Mouse (Mus musculus): ENCODE data around the gene Mab21l3. TPM values are rescaled to one million over a fixed set of nuclear protein-coding genes. Genes with fewer than 3 reads are reported as not detected.
"Not testable (repeated sequence)": the region's sequence is repeated elsewhere in the genome, so short reads cannot be mapped to it uniquely, and the experiment has no call there.

The Mab21l3 gene
- polyA plus RNA-seq, 1 experiment from 2014 or later = 0.55 TPM

DNA sequence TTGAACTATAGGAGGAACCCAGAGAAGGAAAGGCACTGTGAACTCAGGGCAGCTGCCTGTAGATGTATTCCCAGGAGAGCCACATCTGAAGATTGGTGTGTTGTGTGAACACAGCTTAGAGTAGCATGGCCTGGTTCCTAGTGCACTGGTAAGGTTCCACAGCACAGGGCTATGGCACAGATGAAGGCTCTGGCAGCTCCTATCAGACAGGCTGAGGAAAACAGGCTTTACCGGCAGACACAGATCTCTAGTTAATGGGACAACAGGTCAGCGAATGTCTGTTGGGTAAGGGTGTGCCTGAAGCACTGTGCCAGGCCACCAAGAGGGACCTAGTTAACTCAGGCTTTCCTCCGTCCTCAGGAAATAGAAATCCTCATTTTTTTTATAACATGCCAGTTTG lies 11.8 kb downstream of the Mab21l3 start:
- Histone ChIP-seq H3K9ac (no peak overlapping the region), H3K9me3 (no peaks in the 10 kb centered on the region), H3K36me3 (no peaks in the 10 kb centered on the region), H3K4me1 (peaks cover 14% of the 10 kb centered on the region), H3K4me3 (no peak overlapping the region), H3K27ac (no peak overlapping the region), H3K27me3 (no peaks in the 10 kb centered on the region), H3K4me2 (no peak overlapping the region)
- 81% methylated on average over 3 of the region's 3 CpGs for WGBS
- ATAC-seq (ENCODE audit: borderline replicate concordance, extremely low read depth, low FRiP score, low TSS enrichment) = no peak

DNA sequence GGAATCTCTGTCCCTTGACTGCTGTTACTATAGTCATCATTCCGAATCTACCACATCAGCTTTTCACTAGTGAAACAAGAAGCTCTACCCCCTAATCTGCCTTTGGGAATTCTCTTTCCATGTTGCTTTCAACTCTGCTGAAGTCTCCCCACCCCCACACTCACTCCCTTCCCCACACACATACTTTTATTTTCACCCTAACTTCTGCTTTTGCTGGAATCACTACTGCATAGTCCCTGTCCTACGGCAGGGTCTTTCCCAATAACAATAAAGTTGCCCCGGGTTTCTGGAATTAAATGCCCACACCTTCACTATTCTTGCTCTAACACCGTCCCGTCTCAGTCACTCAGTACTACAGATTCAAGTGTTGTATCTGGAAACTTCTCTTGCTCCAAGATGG lies 12.2 kb downstream of the Mab21l3 start:
- WGBS = 68% methylated on average over 5 of the region's 5 CpGs
- H3K36me3 ChIP-seq = no peaks in the 10 kb centered on the region
- H3K4me3 ChIP-seq = peak overlapping the region; percentile 18; the same call in 1 of the 2 replicates
- H3K9me3 ChIP-seq = no peaks in the 10 kb centered on the region
- no peak overlapping the region for H3K9ac ChIP-seq
- H3K27me3 ChIP-seq = no peaks in the 10 kb centered on the region
- ATAC-seq (ENCODE audit: borderline replicate concordance, extremely low read depth, low FRiP score, low TSS enrichment) = 0 out of 2 replicates have a peak, but pooled peaks have one; percentile 16
- peaks cover 18% of the 10 kb centered on the region for H3K4me1 ChIP-seq
- H3K4me2 ChIP-seq = peak overlapping the region; percentile 56
- H3K27ac ChIP-seq = 0 out of 2 replicates have a peak overlapping the region, but pooled peaks have one; percentile 22

DNA sequence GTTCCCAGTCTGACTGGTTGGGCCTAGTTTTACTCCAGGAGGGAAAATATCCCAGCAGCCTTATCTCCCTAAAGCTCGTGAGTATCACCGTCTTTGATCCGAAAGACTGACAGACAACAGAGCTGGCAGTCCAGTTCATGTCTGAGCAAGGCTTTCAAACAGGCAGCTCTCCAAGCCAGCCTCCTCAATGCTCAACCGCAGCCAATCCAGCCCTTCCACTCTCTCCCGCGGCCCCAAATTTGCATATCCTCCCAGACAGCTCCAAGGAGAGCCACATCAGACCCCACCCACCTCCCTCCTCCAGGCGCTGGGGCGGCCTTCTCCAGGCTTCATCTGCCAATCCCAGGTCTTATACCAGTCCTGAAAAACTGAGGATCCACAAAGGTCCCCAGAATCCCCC lies 12.7 kb downstream of the Mab21l3 start:
- H3K27ac ChIP-seq = 0 out of 2 replicates have a peak overlapping the region, but pooled peaks have one; percentile 22
- H3K4me1 ChIP-seq = peaks cover 19% of the 10 kb centered on the region
- no peaks in the 10 kb centered on the region for H3K27me3 ChIP-seq
- WGBS = under 1% methylated on average over 8 of the region's 8 CpGs
- peak; percentile 92 for ATAC-seq (ENCODE audit: borderline replicate concordance, extremely low read depth, low FRiP score, low TSS enrichment)
- H3K9ac ChIP-seq = peak overlapping the region; percentile 14; the same call in 1 of the 2 replicates
- no peaks in the 10 kb centered on the region for H3K36me3 ChIP-seq
- peak overlapping the region; percentile 56 for H3K4me2 ChIP-seq
- no peaks in the 10 kb centered on the region for H3K9me3 ChIP-seq
- peak overlapping the region; percentile 18; the same call in 1 of the 2 replicates for H3K4me3 ChIP-seq

DNA sequence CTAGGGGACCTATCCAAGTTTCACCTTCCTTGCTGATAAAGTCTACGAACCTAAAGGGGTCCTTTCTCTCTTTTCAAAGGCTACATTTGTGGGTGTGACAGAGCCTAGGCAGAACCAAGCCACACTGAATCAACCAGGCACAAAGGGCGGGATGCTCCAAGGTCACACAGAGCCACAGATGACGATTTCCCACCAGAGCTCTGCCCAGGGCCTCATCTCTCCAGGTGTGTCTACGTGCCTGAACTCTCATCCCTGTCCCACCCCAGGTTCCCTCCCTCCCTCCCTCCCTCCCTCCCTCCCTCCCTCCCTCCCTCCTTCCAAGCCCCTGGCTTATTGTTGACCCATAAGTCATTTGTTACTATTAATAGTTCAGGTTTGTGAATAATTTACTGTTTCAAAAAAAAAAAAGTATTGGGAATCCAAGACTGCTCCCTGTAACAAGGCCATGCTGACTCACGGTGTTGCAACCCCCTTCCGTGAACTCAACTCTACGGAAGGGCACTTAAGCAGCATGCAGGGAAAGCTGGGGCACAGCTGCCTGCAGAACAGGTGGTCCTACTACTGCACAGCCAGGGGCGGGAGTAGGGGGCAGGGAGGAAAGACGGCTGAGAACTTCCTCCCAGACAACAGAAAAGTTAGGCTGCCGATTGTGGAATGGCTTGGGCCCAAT lies 17.4 kb downstream of the Mab21l3 start:
- 30% methylated on average over 10 of the region's 10 CpGs for WGBS
- Histone ChIP-seq H3K27me3 (no peaks in the 10 kb centered on the region), H3K36me3 (no peaks in the 10 kb centered on the region), H3K27ac (peak overlapping the region; percentile 28; the same call in 1 of the 2 replicates), H3K4me2 (no peak overlapping the region), H3K9me3 (no peaks in the 10 kb centered on the region), H3K4me1 (peaks cover 17% of the 10 kb centered on the region), H3K4me3 (no peak overlapping the region), H3K9ac (no peak overlapping the region)
- ATAC-seq (ENCODE audit: borderline replicate concordance, extremely low read depth, low FRiP score, low TSS enrichment) = no peak; the same call in 1 of the 2 replicates

DNA sequence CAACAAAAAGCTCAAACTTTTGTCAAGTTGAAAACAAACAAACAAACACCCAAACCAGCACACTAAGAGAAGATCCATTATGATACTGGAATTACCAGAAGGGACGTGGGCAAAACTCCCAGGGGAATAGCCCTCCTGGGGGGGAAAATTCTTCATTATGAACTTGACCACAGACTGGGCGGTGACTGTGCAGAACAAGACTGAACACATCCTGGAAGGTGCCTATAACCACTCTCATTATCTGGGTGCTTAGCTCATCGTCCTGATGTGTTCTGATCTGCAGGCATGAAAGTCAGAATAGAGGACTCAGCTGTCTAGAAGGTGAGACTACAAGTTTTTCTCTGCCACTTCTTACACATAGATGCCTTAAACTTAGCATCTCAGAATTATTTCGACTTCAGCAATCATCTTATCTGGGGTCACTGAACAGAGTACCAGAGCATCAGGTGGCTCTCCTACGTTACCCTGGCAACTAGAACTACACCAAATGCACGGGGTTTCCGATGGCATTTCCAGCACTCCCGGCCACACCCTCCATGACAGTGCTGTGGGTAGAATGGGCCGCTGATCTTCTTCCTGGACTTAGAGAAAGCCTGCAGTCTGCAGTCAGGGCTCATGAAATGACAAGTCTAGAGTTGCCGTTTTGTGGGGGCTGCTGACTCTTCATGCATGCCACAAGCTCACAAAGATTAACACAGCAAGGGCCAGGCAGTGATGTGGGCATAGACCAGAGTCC lies 18.7 kb downstream of the Mab21l3 start:
- no peaks in the 10 kb centered on the region for H3K27me3 ChIP-seq
- WGBS = 70% methylated on average over 10 of the region's 10 CpGs
- H3K36me3 ChIP-seq = no peaks in the 10 kb centered on the region
- no peak overlapping the region for H3K4me2 ChIP-seq
- no peak overlapping the region for H3K27ac ChIP-seq
- H3K9me3 ChIP-seq = no peaks in the 10 kb centered on the region
- no peak overlapping the region for H3K9ac ChIP-seq
- H3K4me3 ChIP-seq = no peak overlapping the region
- ATAC-seq (ENCODE audit: borderline replicate concordance, extremely low read depth, low FRiP score, low TSS enrichment) = no peak
- peaks cover 10% of the 10 kb centered on the region; the same call in 1 of the 2 replicates for H3K4me1 ChIP-seq

DNA sequence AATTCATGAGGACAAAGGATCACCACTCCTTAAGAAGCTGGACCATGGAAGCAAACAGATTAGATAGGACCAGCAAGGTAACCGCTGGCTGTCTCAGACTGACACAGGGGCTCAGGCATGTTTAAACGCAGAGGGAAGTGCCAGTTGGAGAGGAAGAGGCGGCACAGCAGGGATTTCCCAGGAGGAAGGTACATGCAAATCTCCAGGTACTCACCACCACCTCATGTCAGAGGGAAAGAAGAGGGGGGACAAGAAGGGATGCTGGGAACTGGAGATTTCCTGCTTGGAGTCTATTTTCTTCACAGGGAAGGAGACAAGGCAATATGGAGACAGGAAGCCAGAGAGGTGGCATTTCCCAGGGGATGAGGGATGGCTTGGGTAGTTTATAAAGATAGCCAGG lies 20.2 kb downstream of the Mab21l3 start:
- H3K27me3 ChIP-seq = no peaks in the 10 kb centered on the region
- H3K27ac ChIP-seq = no peak overlapping the region
- no peaks in the 10 kb centered on the region for H3K9me3 ChIP-seq
- H3K4me2 ChIP-seq = no peak overlapping the region
- WGBS = 23% methylated on average over 3 of the region's 3 CpGs
- H3K36me3 ChIP-seq = no peaks in the 10 kb centered on the region
- ATAC-seq (ENCODE audit: borderline replicate concordance, extremely low read depth, low FRiP score, low TSS enrichment) = no peak
- H3K9ac ChIP-seq = no peak overlapping the region
- peaks cover 10% of the 10 kb centered on the region; the same call in 1 of the 2 replicates for H3K4me1 ChIP-seq
- no peak overlapping the region for H3K4me3 ChIP-seq

DNA sequence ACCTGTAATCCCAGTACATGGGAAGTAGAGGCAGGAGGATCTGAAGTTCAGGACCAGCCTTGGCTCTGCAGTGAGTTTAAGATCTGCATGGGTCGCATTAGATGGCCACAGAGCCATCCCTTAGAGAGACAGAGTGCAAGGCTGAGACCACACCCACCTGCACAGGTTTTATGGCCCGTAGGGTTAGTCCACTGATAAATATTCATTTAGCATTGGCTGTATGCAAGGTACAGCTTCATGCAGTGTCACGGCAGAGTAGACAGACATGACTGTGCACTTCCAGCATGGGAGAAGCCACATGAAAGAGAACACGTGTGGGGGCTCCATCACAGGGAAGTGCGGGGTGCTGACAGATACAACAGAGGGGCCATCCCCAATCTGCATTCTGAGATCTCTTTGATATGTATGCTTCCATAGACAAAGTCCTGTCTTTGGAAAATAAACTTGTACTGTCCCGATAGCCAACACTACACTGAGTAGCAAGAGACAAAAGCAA lies 21.5 kb downstream of the Mab21l3 start:
- no peak overlapping the region for H3K4me2 ChIP-seq
- no peaks in the 10 kb centered on the region for H3K9me3 ChIP-seq
- no peaks in the 10 kb centered on the region for H3K27me3 ChIP-seq
- peaks cover 8% of the 10 kb centered on the region; the same call in 1 of the 2 replicates for H3K4me1 ChIP-seq
- no peak overlapping the region for H3K9ac ChIP-seq
- H3K4me3 ChIP-seq = no peak overlapping the region
- H3K27ac ChIP-seq = no peak overlapping the region
- H3K36me3 ChIP-seq = no peaks in the 10 kb centered on the region
- ATAC-seq (ENCODE audit: borderline replicate concordance, extremely low read depth, low FRiP score, low TSS enrichment) = no peak
- WGBS = 78% methylated on average over 6 of the region's 6 CpGs

DNA sequence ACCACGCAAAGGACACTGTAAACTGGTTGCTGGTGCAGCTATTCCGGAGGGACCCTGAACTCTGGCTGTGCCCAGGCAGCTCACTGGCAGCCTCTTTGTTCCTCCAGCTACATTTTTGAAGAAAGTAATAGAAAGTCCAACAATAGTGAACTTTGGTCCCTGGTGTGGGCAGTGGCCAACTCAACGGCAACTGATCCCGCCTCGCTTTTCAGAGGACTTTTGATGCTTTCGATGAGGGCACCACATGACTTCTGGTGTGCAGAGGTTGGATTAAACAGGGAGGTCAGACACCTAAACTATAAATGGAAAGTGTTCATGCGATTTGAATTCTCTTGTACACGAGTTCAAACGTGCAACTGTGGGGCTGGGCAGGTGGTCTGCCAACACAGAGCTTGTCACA lies 24.4 kb downstream of the Mab21l3 start:
- ATAC-seq (ENCODE audit: borderline replicate concordance, extremely low read depth, low FRiP score, low TSS enrichment) = no peak
- Histone ChIP-seq H3K27ac (no peak overlapping the region), H3K4me1 (no peaks in the 10 kb centered on the region), H3K36me3 (no peaks in the 10 kb centered on the region), H3K9ac (no peak overlapping the region), H3K4me3 (no peak overlapping the region), H3K9me3 (no peaks in the 10 kb centered on the region), H3K4me2 (no peak overlapping the region), H3K27me3 (no peaks in the 10 kb centered on the region)
- WGBS = 87% methylated on average over 9 of the region's 9 CpGs

DNA sequence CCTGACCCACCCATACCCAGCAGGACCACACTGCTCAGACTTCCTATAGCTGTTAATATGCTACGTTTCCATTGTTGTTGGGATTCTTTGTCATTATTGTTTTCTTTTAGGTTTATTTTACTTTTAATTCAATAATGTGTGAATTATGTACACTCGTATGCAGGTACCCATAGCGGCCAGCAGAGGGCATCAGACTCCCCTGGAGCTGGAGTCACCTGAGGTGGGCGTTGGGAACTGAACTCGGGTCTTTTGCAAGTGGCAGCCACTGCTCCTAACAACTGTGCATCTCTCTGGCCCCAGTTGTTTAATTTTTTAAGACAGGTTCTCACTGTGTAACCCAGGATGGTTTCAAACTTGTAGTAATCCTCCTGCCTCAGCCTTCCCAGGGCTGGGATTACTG lies 26.7 kb downstream of the Mab21l3 start:
- Histone ChIP-seq H3K4me2 (no peak overlapping the region), H3K9ac (no peak overlapping the region), H3K9me3 (no peaks in the 10 kb centered on the region), H3K36me3 (no peaks in the 10 kb centered on the region), H3K27me3 (no peaks in the 10 kb centered on the region), H3K4me3 (no peak overlapping the region), H3K4me1 (no peaks in the 10 kb centered on the region), H3K27ac (no peak overlapping the region)
- no peak for ATAC-seq (ENCODE audit: borderline replicate concordance, extremely low read depth, low FRiP score, low TSS enrichment)
- WGBS = 72% methylated on average over 5 of the region's 5 CpGs

DNA sequence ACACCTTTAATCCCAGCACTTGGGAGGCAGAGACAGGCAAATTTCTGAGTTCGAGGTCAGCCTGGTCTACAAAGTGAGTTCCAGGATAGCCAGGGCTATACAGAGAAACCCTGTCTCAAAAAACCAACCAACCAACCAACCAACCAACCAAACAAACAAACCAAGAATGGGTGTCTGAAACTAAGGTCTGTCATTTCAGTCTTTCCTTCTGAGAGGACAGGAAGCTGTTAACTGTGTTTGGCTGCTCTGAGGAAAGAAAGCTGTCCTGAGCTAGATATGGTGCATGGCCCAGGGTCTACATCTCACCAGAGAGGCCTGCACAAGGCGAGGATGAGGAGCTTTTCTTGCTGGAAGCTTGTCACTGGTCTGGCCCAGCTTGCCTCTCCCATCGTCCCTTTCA lies 28.1 kb downstream of the Mab21l3 start:
- not testable (repeated sequence) for H3K36me3 ChIP-seq; H3K27ac ChIP-seq; H3K4me3 ChIP-seq; H3K4me2 ChIP-seq; H3K9me3 ChIP-seq; H3K27me3 ChIP-seq; ATAC-seq (ENCODE audit: borderline replicate concordance, extremely low read depth, low FRiP score, low TSS enrichment); H3K4me1 ChIP-seq; H3K9ac ChIP-seq
- 71% methylated on average over 3 of the region's 3 CpGs for WGBS

DNA sequence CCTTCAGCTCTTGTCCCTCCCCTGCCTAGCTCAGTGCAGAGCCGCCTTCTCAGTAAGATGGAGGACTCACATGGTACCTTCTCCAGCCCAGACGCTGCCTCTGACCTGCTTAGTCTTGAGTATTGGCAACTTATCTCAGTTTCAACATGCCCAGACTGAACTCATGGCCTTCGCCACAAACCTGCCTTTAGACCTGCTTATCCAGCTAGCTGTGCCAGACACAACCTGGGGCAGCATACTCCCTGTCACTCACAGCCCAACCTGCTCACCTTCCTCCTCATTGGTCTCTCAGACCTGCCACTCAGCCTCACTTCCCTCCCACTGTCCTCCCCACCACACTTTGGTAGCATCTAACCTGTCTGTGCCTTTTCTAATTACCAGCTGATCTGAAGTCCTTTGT lies 32.8 kb downstream of the Mab21l3 start:
- no peaks in the 10 kb centered on the region for H3K27me3 ChIP-seq
- H3K4me1 ChIP-seq = no peaks in the 10 kb centered on the region
- H3K27ac ChIP-seq = no peak overlapping the region
- no peak overlapping the region for H3K9ac ChIP-seq
- H3K36me3 ChIP-seq = no peaks in the 10 kb centered on the region
- no peak overlapping the region for H3K4me3 ChIP-seq
- no peak for ATAC-seq (ENCODE audit: borderline replicate concordance, extremely low read depth, low FRiP score, low TSS enrichment)
- no peaks in the 10 kb centered on the region for H3K9me3 ChIP-seq
- WGBS = 74% methylated on average over 3 of the region's 3 CpGs
- H3K4me2 ChIP-seq = no peak overlapping the region

DNA sequence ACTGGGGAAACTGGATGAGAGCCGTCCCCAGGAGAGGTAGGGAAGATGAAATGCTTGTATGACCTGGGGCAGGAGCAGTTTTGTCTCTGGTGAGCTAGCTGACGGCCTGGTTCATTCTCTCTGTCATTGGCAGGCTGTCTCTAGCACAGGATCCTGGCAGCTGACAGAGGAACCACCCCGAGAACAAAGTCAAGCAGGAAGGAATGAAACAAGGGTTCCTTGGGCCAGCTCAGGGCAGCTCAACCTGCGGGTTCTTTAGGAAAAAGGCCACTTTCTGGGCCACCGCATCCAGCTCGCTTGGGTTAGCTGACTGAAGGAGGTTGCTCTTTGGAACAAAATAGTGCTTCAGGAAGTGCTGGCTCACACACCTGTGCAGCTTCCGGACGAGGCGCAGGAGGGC lies 34.0 kb downstream of the Mab21l3 start:
- H3K4me3 ChIP-seq = no peak overlapping the region
- ATAC-seq (ENCODE audit: borderline replicate concordance, extremely low read depth, low FRiP score, low TSS enrichment) = no peak
- no peak overlapping the region for H3K4me2 ChIP-seq
- 74% methylated on average over 9 of the region's 9 CpGs for WGBS
- no peak overlapping the region for H3K27ac ChIP-seq
- no peaks in the 10 kb centered on the region for H3K9me3 ChIP-seq
- no peak overlapping the region for H3K9ac ChIP-seq
- H3K4me1 ChIP-seq = no peaks in the 10 kb centered on the region
- no peaks in the 10 kb centered on the region for H3K36me3 ChIP-seq
- no peaks in the 10 kb centered on the region for H3K27me3 ChIP-seq

Data from lung, embryonic 15.5 days (tissue).